Mouse (Mus musculus) small intestine, adult 10 weeks (tissue): ENCODE measurements around the gene Prdm5. TPM values are rescaled to one million over a fixed set of nuclear protein-coding genes. Genes with fewer than 3 reads are reported as not detected.

Experiments used
- polyA plus RNA-seq: library from polyadenylated mRNA; stranded (reverse); fragments of 350-450 nt; fragmentation: Illumina TruSeq; extraction: RNeasy Lipid Tissue Mini Kit (QIAGEN cat#74804); gene quantifications from one replicate; pipeline ENCODE4 v1.2.3, GENCODE M21; 2014; ENCODE audit warnings: low replicate concordance

Prdm5 gene
- polyA plus RNA-seq, result 0.71 TPM

GRCm38 (mm10) chr6:65778861-65779688 is at the start of gene Prdm5:
Gene Prdm5 (plus strand): TSS chr6:65778988.

GRCm38 (mm10) chr6:65952309-65952708 is 173.5 kb downstream of the Prdm5 start, which contains the start of gene 4930544G11Rik:
Gene 4930544G11Rik (plus strand): TSS chr6:65952609.

Other genes with a start within 250 kb of the Prdm5 start
- 0.15 TPM for gene Ndnf, start 107.4 kb upstream of the Prdm5 start, polyA plus RNA-seq
- gene 4930544G11Rik, start 173.6 kb downstream of the Prdm5 start, polyA plus RNA-seq, result not detected